Mouse (Mus musculus): Measurements from ENCODE around the gene Slc7a10.

Gene Slc7a10

GRCm38 (mm10) chr7:35185889-35186569 lies at the start of gene Slc7a10:
Gene Slc7a10 (plus strand): TSS chr7:35186385.
- no peak for DNase-seq (ENCODE audit: low spot score in 2 of 2)

- DNase-seq (ENCODE audit: low spot score in 2 of 2) = no peak
These were observed 48.7 kb upstream of the Slc7a10 start for GRCm38 (mm10) chr7:35137524-35137923.

GRCm38 (mm10) chr7:35138481-35138880 lies 47.7 kb upstream of the Slc7a10 start:
- DNase-seq (ENCODE audit: low spot score in 2 of 2) = no peak

GRCm38 (mm10) chr7:35139880-35140279 lies 46.3 kb upstream of the Slc7a10 start:
- no peak for DNase-seq (ENCODE audit: low spot score in 2 of 2)

- no peak for DNase-seq (ENCODE audit: low spot score in 2 of 2)
These were observed 44.7 kb upstream of the Slc7a10 start for GRCm38 (mm10) chr7:35141519-35141918.

- no peak for DNase-seq (ENCODE audit: low spot score in 2 of 2)
These were observed 43.7 kb upstream of the Slc7a10 start for GRCm38 (mm10) chr7:35142522-35142921.

GRCm38 (mm10) chr7:35143864-35144618 lies 42.1 kb upstream of the Slc7a10 start:
- DNase-seq (ENCODE audit: low spot score in 2 of 2) = no peak

GRCm38 (mm10) chr7:35145068-35145467 lies 41.1 kb upstream of the Slc7a10 start:
- DNase-seq (ENCODE audit: low spot score in 2 of 2) = no peak

- no peak for DNase-seq (ENCODE audit: low spot score in 2 of 2)
These were observed 39.9 kb upstream of the Slc7a10 start for GRCm38 (mm10) chr7:35146269-35146668.

- DNase-seq (ENCODE audit: low spot score in 2 of 2) = no peak
These were observed 36.4 kb upstream of the Slc7a10 start for GRCm38 (mm10) chr7:35149616-35150433.

- no peak for DNase-seq (ENCODE audit: low spot score in 2 of 2)
These were observed 35.3 kb upstream of the Slc7a10 start for GRCm38 (mm10) chr7:35150860-35151259.

GRCm38 (mm10) chr7:35154449-35154848 lies 31.7 kb upstream of the Slc7a10 start:
- DNase-seq (ENCODE audit: low spot score in 2 of 2) = no peak

GRCm38 (mm10) chr7:35156561-35157477 lies 29.4 kb upstream of the Slc7a10 start:
- DNase-seq (ENCODE audit: low spot score in 2 of 2) = no peak

- no peak for DNase-seq (ENCODE audit: low spot score in 2 of 2)
These were observed 28.7 kb upstream of the Slc7a10 start for GRCm38 (mm10) chr7:35157512-35157911.

GRCm38 (mm10) chr7:35162443-35162842 lies 23.7 kb upstream of the Slc7a10 start:
- no peak for DNase-seq (ENCODE audit: low spot score in 2 of 2)

- no peak for DNase-seq (ENCODE audit: low spot score in 2 of 2)
These were observed 22.6 kb upstream of the Slc7a10 start for GRCm38 (mm10) chr7:35163600-35163999.

GRCm38 (mm10) chr7:35164131-35164530 lies 22.1 kb upstream of the Slc7a10 start:
- no peak for DNase-seq (ENCODE audit: low spot score in 2 of 2)

- no peak for DNase-seq (ENCODE audit: low spot score in 2 of 2)
These were observed 19.2 kb upstream of the Slc7a10 start for GRCm38 (mm10) chr7:35166988-35167387.

- no peak for DNase-seq (ENCODE audit: low spot score in 2 of 2)
These were observed 18.3 kb upstream of the Slc7a10 start for GRCm38 (mm10) chr7:35167925-35168324.

- DNase-seq (ENCODE audit: low spot score in 2 of 2) = peak; percentile 91 to 93
These were observed 16.8 kb upstream of the Slc7a10 start for GRCm38 (mm10) chr7:35169341-35169740.

GRCm38 (mm10) chr7:35171867-35172382 lies 14.3 kb upstream of the Slc7a10 start:
- peak; percentile 77 to 79 for DNase-seq (ENCODE audit: low spot score in 2 of 2)

Data from right cerebral cortex, adult 2 months (tissue).